Mouse (Mus musculus): ENCODE data around the gene Rimklb.
"Not testable (repeated sequence)": the region's sequence is repeated elsewhere in the genome, so short reads cannot be mapped to it uniquely, and the experiment has no call there.

Rimklb gene

GRCm38 (mm10) chr6:122496501-122496900, 2.1 kb downstream of the Rimklb start:
- no peak for DNase-seq (ENCODE audit: low read depth)

- no peak for DNase-seq (ENCODE audit: low read depth)
These were observed 3.3 kb downstream of the Rimklb start for GRCm38 (mm10) chr6:122495082-122495881.

GRCm38 (mm10) chr6:122493799-122494472, 4.6 kb downstream of the Rimklb start:
- no peak for DNase-seq (ENCODE audit: low read depth)

- DNase-seq (ENCODE audit: low read depth), result no peak
These were observed 6.1 kb downstream of the Rimklb start for GRCm38 (mm10) chr6:122492479-122492878.

- no peak for DNase-seq (ENCODE audit: low read depth)
These were observed 7.0 kb downstream of the Rimklb start for GRCm38 (mm10) chr6:122491557-122491956.

- no peak for DNase-seq (ENCODE audit: low read depth)
These were observed 7.5 kb downstream of the Rimklb start for GRCm38 (mm10) chr6:122490929-122491512.

- DNase-seq (ENCODE audit: low read depth), result no peak
These were observed 12.1 kb downstream of the Rimklb start for GRCm38 (mm10) chr6:122486297-122487117.

- DNase-seq (ENCODE audit: low read depth), result no peak
These were observed 12.9 kb downstream of the Rimklb start for GRCm38 (mm10) chr6:122485401-122486296.

- no peak for DNase-seq (ENCODE audit: low read depth)
These were observed 20.5 kb downstream of the Rimklb start for GRCm38 (mm10) chr6:122478062-122478461.

GRCm38 (mm10) chr6:122471461-122471860, 27.1 kb downstream of the Rimklb start:
- not testable (repeated sequence) for DNase-seq (ENCODE audit: low read depth)

GRCm38 (mm10) chr6:122470240-122470639, 28.3 kb downstream of the Rimklb start:
- no peak for DNase-seq (ENCODE audit: low read depth)

- DNase-seq (ENCODE audit: low read depth), result no peak
These were observed 29.4 kb downstream of the Rimklb start for GRCm38 (mm10) chr6:122469030-122469640.

GRCm38 (mm10) chr6:122466092-122466713, 32.4 kb downstream of the Rimklb start:
- no peak for DNase-seq (ENCODE audit: low read depth)

- DNase-seq (ENCODE audit: low read depth), result no peak
These were observed 39.4 kb downstream of the Rimklb start for GRCm38 (mm10) chr6:122458946-122459693.

- no peak for DNase-seq (ENCODE audit: low read depth)
These were observed 50.7 kb downstream of the Rimklb start for GRCm38 (mm10) chr6:122447848-122448247.

GRCm38 (mm10) chr6:122445215-122445614, 53.3 kb downstream of the Rimklb start:
- DNase-seq (ENCODE audit: low read depth), result no peak

GRCm38 (mm10) chr6:122440632-122441226, 57.8 kb downstream of the Rimklb start:
- no peak for DNase-seq (ENCODE audit: low read depth)

GRCm38 (mm10) chr6:122439249-122439648, 59.3 kb downstream of the Rimklb start:
- no peak for DNase-seq (ENCODE audit: low read depth)

- DNase-seq (ENCODE audit: low read depth), result no peak
These were observed 63.3 kb downstream of the Rimklb start for GRCm38 (mm10) chr6:122435270-122435669.
